Mouse (Mus musculus) cerebellum, adult 2 months (tissue): ENCODE results near the gene Phc2.

Experiments
- CTCF ChIP-seq: fragments of 200-500 bp; IDR thresholded peaks from 2 replicates; pipeline ENCODE4 v1.5.1; 2011; ENCODE audit warnings: low read depth, mild to moderate bottlenecking, control low read depth, low read length, moderate library complexity, borderline replicate concordance; ENCODE audit not compliant: insufficient read depth
- POLR2A ChIP-seq: fragments of 200-500 bp; IDR thresholded peaks from 2 replicates; pipeline ENCODE4 v1.6.1; 2011; ENCODE audit warnings: low read length, control low read depth, borderline replicate concordance; ENCODE audit not compliant: insufficient read depth

DNA sequence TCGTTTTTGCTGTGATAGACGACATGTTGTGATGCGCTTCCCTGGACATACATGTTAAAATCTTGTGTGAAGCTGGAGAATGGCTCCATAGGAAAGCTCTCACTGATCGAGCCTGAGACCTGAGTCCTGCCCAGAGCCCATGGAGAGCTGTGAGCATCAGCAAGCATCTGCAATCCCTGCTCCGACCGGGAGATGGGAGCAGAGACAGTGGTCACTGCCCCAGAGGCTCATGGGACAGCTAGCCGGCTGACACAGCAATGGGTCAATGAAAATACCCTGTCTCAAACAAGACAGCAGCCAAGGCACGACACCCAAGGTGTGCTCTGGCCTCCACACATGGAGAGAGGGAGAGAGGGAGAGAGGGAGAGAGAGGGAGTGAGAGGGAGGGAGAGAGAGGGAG, 26.6 kb downstream of the Phc2 start:
- TF ChIP-seq CTCF, result 0 out of 2 replicates have a peak, but pooled peaks have one; percentile 3
- TF ChIP-seq POLR2A, result no peak
